Mouse (Mus musculus) thymus, adult 18-20 months (tissue): ENCODE measurements around the gene Amd2.

ENCODE experiments used
- DNase-seq, 2 experiments: peaks; one replicate each; pipeline ENCODE4 v3.0.0; 2022; ENCODE audit warnings: mixed read lengths in 2 of 2

Gene Amd2

DNA sequence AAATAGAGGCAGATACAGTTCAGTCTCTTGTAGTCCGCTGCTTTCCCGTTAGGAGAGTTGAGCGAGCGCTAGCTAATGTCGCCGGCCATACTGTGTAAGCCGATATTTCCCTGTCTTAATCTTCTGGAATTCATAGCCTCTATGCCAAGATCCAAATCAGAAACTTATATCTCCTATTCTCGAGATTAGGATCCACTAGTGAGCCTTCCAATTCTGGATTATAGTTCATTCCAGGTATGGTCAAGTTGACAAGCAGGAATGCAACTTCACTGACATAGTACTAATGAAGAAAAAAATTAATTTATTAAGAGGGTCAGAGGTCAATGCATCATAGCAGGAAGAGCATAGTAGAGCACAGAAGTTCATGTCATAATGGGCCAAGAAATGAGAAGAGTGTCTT is at the start of gene Amd2:
Amd2 (minus strand) TSS at position 101 of the 400 bp plus-strand sequence.
- no peak for DNase-seq

GRCm38 (mm10) chr10:35761280-35761679 is 49.6 kb upstream of the Amd2 start:
- no peak for DNase-seq

- no peak for DNase-seq
Measured at GRCm38 (mm10) chr10:35737639-35738038, 25.9 kb upstream of the Amd2 start.

DNA sequence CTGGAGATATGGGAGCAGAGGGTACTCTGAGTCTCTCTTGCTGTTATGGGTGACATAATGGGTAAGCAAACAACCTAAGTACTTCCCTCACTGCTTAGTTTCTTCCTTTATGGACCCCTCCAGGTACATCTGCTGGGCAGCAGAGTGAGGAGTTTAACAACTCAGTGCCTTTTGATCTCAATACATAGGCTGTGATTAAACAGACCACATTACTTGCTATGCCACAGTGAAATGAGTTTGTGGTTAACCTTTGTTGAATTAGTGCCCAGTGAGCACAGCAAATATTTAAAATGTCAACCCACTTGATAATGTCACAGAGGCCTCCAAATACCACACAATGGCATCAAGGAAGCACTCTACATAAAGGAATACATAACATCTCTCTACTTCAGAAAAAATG is 2.6 kb upstream of the Amd2 start:
- no peak for DNase-seq
